Mouse (Mus musculus) forebrain, embryonic 10.5 days (tissue): Measurements from ENCODE around the gene Plekhg1. TPM values are rescaled to one million over a fixed set of nuclear protein-coding genes. Genes with fewer than 3 reads are reported as not detected.

Experiments
- DNase-seq: peaks from one replicate; pipeline ENCODE4 v3.0.0-alpha.2; 2017; ENCODE audit warnings: low spot score; ENCODE audit errors: extremely low spot score
- H3K27ac ChIP-seq: fragments of 300-500 bp; sonication (generic); 2 replicates; pipeline ENCODE4 v1.5.1; 2016; ENCODE audit warnings: mild to moderate bottlenecking
- H3K27me3 ChIP-seq: fragments of 300-500 bp; sonication (generic); 2 replicates; pipeline ENCODE4 v1.6.1; 2016; ENCODE audit warnings: mild to moderate bottlenecking; ENCODE audit not compliant: poor library complexity, severe bottlenecking
- H3K36me3 ChIP-seq: fragments of 300-500 bp; sonication (generic); replicated peaks from 2 replicates; pipeline ENCODE4 v1.6.1; 2016; ENCODE audit warnings: mild to moderate bottlenecking, moderate library complexity
- H3K4me1 ChIP-seq: fragments of 300-500 bp; sonication (generic); 2 replicates; pipeline ENCODE4 v1.6.1; 2016
- H3K4me3 ChIP-seq: fragments of 300-500 bp; sonication (generic); 2 replicates; pipeline ENCODE4 v1.5.1; 2016; ENCODE audit warnings: mild to moderate bottlenecking, moderate library complexity
- H3K9me3 ChIP-seq: fragments of 300-500 bp; sonication (generic); 2 replicates; pipeline ENCODE4 v1.6.1; 2016; ENCODE audit warnings: mild to moderate bottlenecking, moderate library complexity
- WGBS: fragments of 180-500 bp; shearing (Covaris S2); methylation state at CpG from one replicate; pipeline ENCODE4 v1.1.7; 2016; 5-methylcytosine and 5-hydroxymethylcytosine counted together
- polyA plus RNA-seq: library from polyadenylated mRNA; unstranded; fragments of >200 nt; fragmentation: Nextera tagmentation; extraction: Ambion mirVana; gene quantifications from 2 replicates; pipeline ENCODE4 v1.2.1, GENCODE M21; 2016

Gene Plekhg1
- polyA plus RNA-seq, 1 experiment from 2014 or later: 12.0 TPM

GRCm38 (mm10) chr10:3877852-3878535, 137.8 kb downstream of the Plekhg1 start:
- H3K9me3 ChIP-seq: peaks cover 7% of the 10 kb centered on the region
- no peaks in the 10 kb centered on the region for H3K27me3 ChIP-seq
- H3K36me3 ChIP-seq: peaks cover 17% of the 10 kb centered on the region
- no peak for DNase-seq
- H3K4me1 ChIP-seq: no peaks in the 10 kb centered on the region
- no peak overlapping the region for H3K4me3 ChIP-seq
- 99% methylated on average over 4 of the region's 4 CpGs for WGBS
- no peak overlapping the region for H3K27ac ChIP-seq

GRCm38 (mm10) chr10:3881179-3881578, 141.0 kb downstream of the Plekhg1 start:
- peaks cover 19% of the 10 kb centered on the region for H3K36me3 ChIP-seq
- no peaks in the 10 kb centered on the region for H3K4me1 ChIP-seq
- 71% methylated on average over 2 of the region's 2 CpGs for WGBS
- H3K27ac ChIP-seq: no peak overlapping the region
- peaks cover 6% of the 10 kb centered on the region; the same call in 1 of the 2 replicates for H3K9me3 ChIP-seq
- DNase-seq: no peak
- H3K27me3 ChIP-seq: no peaks in the 10 kb centered on the region
- no peak overlapping the region for H3K4me3 ChIP-seq

- no peak overlapping the region for H3K27ac ChIP-seq
- WGBS: 89% methylated on average over 4 of the region's 4 CpGs
- peaks cover 32% of the 10 kb centered on the region for H3K4me1 ChIP-seq
- H3K9me3 ChIP-seq: peaks cover 8% of the 10 kb centered on the region; the same call in 1 of the 2 replicates
- H3K4me3 ChIP-seq: no peak overlapping the region
- peaks cover 16% of the 10 kb centered on the region for H3K36me3 ChIP-seq
- H3K27me3 ChIP-seq: no peaks in the 10 kb centered on the region
- DNase-seq: no peak
Measured at GRCm38 (mm10) chr10:3888510-3888909, 148.3 kb downstream of the Plekhg1 start.

GRCm38 (mm10) chr10:3891381-3892263, 151.5 kb downstream of the Plekhg1 start:
- WGBS: 30% methylated on average over 3 of the region's 3 CpGs
- peaks cover 44% of the 10 kb centered on the region for H3K4me1 ChIP-seq

GRCm38 (mm10) chr10:3892368-3892767, 152.2 kb downstream of the Plekhg1 start:
- DNase-seq: no peak
- WGBS: 42% methylated on average over 3 of the region's 3 CpGs
- no peaks in the 10 kb centered on the region for H3K9me3 ChIP-seq

More at GRCm38 (mm10) chr10:3891381-3892263, 151.5 kb downstream of the Plekhg1 start:
- H3K9me3 ChIP-seq: no peaks in the 10 kb centered on the region
- H3K4me3 ChIP-seq: no peak overlapping the region
- peak; percentile 54 for DNase-seq
- 0 out of 2 replicates have a peak, but pooled peaks cover 3% of the 10 kb centered on the region for H3K36me3 ChIP-seq
- no peaks in the 10 kb centered on the region for H3K27me3 ChIP-seq
- H3K27ac ChIP-seq: peak overlapping the region; percentile 77

GRCm38 (mm10) chr10:3898068-3898467, 157.9 kb downstream of the Plekhg1 start:
- H3K4me1 ChIP-seq: peaks cover 25% of the 10 kb centered on the region
- 0 out of 2 replicates have a peak, but pooled peaks cover 5% of the 10 kb centered on the region for H3K36me3 ChIP-seq
- no peak overlapping the region for H3K4me3 ChIP-seq
- no peak overlapping the region for H3K27ac ChIP-seq
- 86% methylated on average over 3 of the region's 3 CpGs for WGBS
- DNase-seq: no peak
- no peaks in the 10 kb centered on the region for H3K27me3 ChIP-seq
- no peaks in the 10 kb centered on the region for H3K9me3 ChIP-seq

More at GRCm38 (mm10) chr10:3892368-3892767, 152.2 kb downstream of the Plekhg1 start:
- 0 out of 2 replicates have a peak, but pooled peaks cover 3% of the 10 kb centered on the region for H3K36me3 ChIP-seq
- H3K27me3 ChIP-seq: no peaks in the 10 kb centered on the region
- no peak overlapping the region for H3K4me3 ChIP-seq
- peaks cover 44% of the 10 kb centered on the region for H3K4me1 ChIP-seq
- H3K27ac ChIP-seq: peak overlapping the region; percentile 77

GRCm38 (mm10) chr10:3900416-3900956, 160.3 kb downstream of the Plekhg1 start:
- Histone ChIP-seq H3K4me3 (no peak overlapping the region), H3K4me1 (peaks cover 9% of the 10 kb centered on the region; the same call in 1 of the 2 replicates), H3K36me3 (peaks cover 27% of the 10 kb centered on the region), H3K27me3 (no peaks in the 10 kb centered on the region), H3K9me3 (no peaks in the 10 kb centered on the region), H3K27ac (no peak overlapping the region)
- DNase-seq: no peak
- WGBS: 84% methylated on average over 11 of the region's 11 CpGs

GRCm38 (mm10) chr10:3905747-3906146, 165.6 kb downstream of the Plekhg1 start:
- DNase-seq: no peak
- Histone ChIP-seq H3K4me1 (peaks cover 3% of the 10 kb centered on the region; the same call in 1 of the 2 replicates), H3K27me3 (no peaks in the 10 kb centered on the region), H3K4me3 (no peak overlapping the region), H3K36me3 (peaks cover 31% of the 10 kb centered on the region), H3K27ac (no peak overlapping the region), H3K9me3 (no peaks in the 10 kb centered on the region)
- WGBS: 86% methylated on average over 3 of the region's 3 CpGs

- H3K27ac ChIP-seq: no peak overlapping the region
- no peak for DNase-seq
- WGBS: 84% methylated on average over 5 of the region's 5 CpGs
- 0 out of 2 replicates have a peak, but pooled peaks cover 4% of the 10 kb centered on the region for H3K4me1 ChIP-seq
- H3K36me3 ChIP-seq: no peaks in the 10 kb centered on the region
- H3K9me3 ChIP-seq: no peaks in the 10 kb centered on the region
- no peak overlapping the region for H3K4me3 ChIP-seq
- H3K27me3 ChIP-seq: no peaks in the 10 kb centered on the region
Measured at GRCm38 (mm10) chr10:3914104-3914503, 173.9 kb downstream of the Plekhg1 start.

GRCm38 (mm10) chr10:3920368-3921152, 180.4 kb downstream of the Plekhg1 start:
- no peaks in the 10 kb centered on the region for H3K4me1 ChIP-seq
- no peak overlapping the region for H3K27ac ChIP-seq
- no peaks in the 10 kb centered on the region for H3K9me3 ChIP-seq
- peaks cover 38% of the 10 kb centered on the region for H3K36me3 ChIP-seq
- no peak overlapping the region for H3K4me3 ChIP-seq
- 90% methylated on average over 20 of the region's 20 CpGs for WGBS
- DNase-seq: no peak
- H3K27me3 ChIP-seq: no peaks in the 10 kb centered on the region

GRCm38 (mm10) chr10:3928008-3928545, 187.9 kb downstream of the Plekhg1 start:
- Histone ChIP-seq H3K4me3 (no peak overlapping the region), H3K36me3 (peaks cover 34% of the 10 kb centered on the region), H3K27me3 (no peaks in the 10 kb centered on the region), H3K4me1 (peaks cover 2% of the 10 kb centered on the region; the same call in 1 of the 2 replicates), H3K27ac (no peak overlapping the region), H3K9me3 (no peaks in the 10 kb centered on the region)
- WGBS: 82% methylated on average over 4 of the region's 4 CpGs
- no peak for DNase-seq

GRCm38 (mm10) chr10:3931831-3932230, 191.7 kb downstream of the Plekhg1 start:
- Histone ChIP-seq H3K4me1 (peaks cover 2% of the 10 kb centered on the region; the same call in 1 of the 2 replicates), H3K36me3 (peaks cover 35% of the 10 kb centered on the region), H3K9me3 (no peaks in the 10 kb centered on the region), H3K27ac (no peak overlapping the region), H3K4me3 (no peak overlapping the region), H3K27me3 (no peaks in the 10 kb centered on the region)
- no peak for DNase-seq
